Mouse (Mus musculus): ENCODE measurements around the gene Slfn1. TPM values are rescaled to one million over a fixed set of nuclear protein-coding genes. Genes with fewer than 3 reads are reported as not detected.

Gene Slfn1
- total RNA-seq (2014; rRNA removed) (not detected in 2 replicates), polyA plus RNA-seq (2015; fragmentation: Nextera tagmentation; extraction: Ambion mirVana) (0.08 and 0.09 TPM in 2 replicates)

DNA sequence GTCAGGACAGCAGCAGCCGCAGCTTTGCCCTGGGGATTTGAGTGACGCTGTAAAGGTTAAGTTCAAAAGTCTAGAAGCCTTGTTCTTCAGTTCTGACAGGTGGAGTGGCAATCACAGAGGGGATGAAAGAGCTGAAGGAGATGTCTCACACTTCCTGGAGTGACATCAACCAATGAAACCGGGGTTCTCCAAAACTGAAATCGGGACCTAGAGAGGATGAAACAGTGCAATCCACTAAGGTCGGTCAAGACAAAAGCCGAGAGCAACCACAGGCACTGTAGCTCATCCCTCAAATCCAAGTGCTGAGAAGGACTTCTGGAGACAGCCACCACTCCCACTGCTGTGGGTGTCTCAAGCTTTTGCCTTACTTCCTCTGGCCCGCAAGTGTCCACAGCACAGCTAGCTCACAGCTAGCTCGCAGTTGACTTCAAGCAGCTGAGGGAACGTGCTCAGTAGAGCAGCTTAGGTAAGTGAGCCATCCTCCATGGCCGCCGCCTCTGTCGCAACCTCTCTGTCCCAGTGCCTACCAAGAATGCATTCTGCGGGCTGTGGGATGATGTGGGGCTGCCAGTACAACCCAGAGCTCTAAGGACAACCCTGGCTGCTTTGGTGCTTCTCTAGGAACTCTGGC is at the start of gene Slfn1:
Gene Slfn1, plus strand, starts transcription at position 253 of the 631 bp plus-strand sequence.
- H3K9me3 ChIP-seq (ENCODE audit: low read length): no peaks in the 10 kb centered on the region
- H3K27me3 ChIP-seq (ENCODE audit: insufficient read depth, low read length): no peaks in the 10 kb centered on the region
- no peak within 1 kb of the TSS for H3K4me3 ChIP-seq (ENCODE audit: low read length)
- no peak for TF ChIP-seq CTCF (IDR thresholded peaks at IDR 0.05; ENCODE audit: low read depth)
- WGBS: 86% methylated on average over 13 of the region's 13 CpGs
- no peaks in the 10 kb centered on the region for H3K36me3 ChIP-seq (ENCODE audit: insufficient read depth, low read length)
- no peak within 1 kb of the TSS for H3K4me2 ChIP-seq (ENCODE audit: low read depth, low read length)
- no peak for ATAC-seq
- no peak for DNase-seq (ENCODE audit: low spot score)
- H3K27ac ChIP-seq: no peak within 1 kb of the TSS
- no peaks in the 10 kb centered on the region for H3K4me1 ChIP-seq (ENCODE audit: insufficient read depth, low read length)
- no peak within 1 kb of the TSS for H3K9ac ChIP-seq (replicated peaks; ENCODE audit: low read length)

DNA sequence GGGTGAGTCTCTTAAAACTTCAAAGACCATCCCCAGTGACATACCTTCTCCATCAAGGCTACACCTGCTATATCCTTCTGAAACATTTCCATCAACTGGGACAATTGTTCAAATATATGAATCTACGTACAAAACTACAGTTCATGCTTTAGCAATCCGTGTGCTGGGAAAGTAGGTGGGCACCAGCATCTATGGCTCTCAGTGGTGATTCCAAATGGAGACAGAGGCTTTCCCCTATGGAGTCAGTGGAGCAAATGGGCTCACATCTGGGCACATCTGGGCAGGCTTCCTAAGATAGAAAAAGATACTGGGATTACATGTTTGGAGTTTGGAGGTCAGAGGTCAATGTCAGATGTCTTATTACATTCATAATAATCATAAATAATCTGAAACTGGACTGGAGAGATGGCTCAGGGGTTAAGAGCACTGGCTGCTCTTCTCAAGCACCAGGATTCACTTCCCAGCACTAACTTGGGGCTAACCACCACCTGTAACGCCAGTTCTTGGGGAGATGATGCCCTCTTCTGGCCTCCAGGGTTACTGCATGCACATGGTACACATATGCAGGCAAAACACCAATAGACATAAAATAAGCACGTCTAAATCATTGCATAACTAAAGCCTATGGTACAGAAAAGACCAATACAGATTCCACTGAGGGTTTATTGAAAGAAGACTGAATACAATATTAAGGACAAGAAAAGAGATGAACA is 48.5 kb upstream of the Slfn1 start:
- Histone ChIP-seq H3K27ac (no peak overlapping the region), H3K4me1 (ENCODE audit: insufficient read depth, low read length) (no peaks in the 10 kb centered on the region), H3K9ac (replicated peaks; ENCODE audit: low read length) (no peak overlapping the region), H3K9me3 (ENCODE audit: low read length) (no peaks in the 10 kb centered on the region), H3K36me3 (ENCODE audit: insufficient read depth, low read length) (no peaks in the 10 kb centered on the region), H3K4me3 (ENCODE audit: low read length) (no peak overlapping the region), H3K4me2 (ENCODE audit: low read depth, low read length) (no peak overlapping the region), H3K27me3 (ENCODE audit: insufficient read depth, low read length) (no peaks in the 10 kb centered on the region)
- DNase-seq (ENCODE audit: low spot score) (no peak), ATAC-seq (no peak)
- 0 out of 2 replicates have a peak, but pooled peaks have one; percentile 12 for TF ChIP-seq CTCF (IDR thresholded peaks at IDR 0.05; ENCODE audit: low read depth)
- 79% methylated on average over 4 of the region's 4 CpGs for WGBS

DNA sequence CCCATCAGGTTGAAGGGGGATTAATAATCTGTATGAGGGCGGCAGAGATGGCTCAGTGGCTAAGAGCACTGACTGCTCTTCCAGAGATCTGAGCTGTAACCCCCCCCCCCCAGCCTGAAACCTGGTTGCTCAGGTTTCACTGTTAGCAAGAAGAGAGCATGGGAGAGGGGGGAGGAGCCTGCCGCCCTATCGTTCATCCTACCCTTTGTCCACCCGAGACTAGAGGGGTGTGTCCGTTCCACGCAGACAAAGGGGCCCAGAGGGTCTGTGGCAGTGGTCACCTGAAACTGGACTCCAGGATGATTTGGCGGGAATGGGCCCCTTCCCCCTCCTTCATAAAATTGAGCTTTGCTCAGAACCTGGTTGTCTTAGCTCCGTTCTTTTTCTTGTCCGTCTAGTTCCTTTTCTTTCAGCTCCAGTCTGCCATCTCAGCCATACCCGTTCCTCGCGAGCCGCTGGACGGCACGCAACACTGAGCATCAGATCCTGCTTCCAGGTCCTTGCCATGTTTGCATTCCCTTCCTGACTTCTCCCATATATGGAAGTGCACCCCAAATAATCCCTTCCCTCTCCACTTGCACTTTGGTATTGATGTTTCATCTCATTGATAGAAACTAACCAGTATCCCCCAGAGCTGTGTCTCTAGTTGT is 46.2 kb upstream of the Slfn1 start:
- no peaks in the 10 kb centered on the region for H3K27me3 ChIP-seq (ENCODE audit: insufficient read depth, low read length)
- whole genome bisulfite sequencing: 83% methylated on average over 15 of the region's 15 CpGs
- H3K4me3 ChIP-seq (ENCODE audit: low read length): no peak overlapping the region
- no peaks in the 10 kb centered on the region for H3K4me1 ChIP-seq (ENCODE audit: insufficient read depth, low read length)
- no peak overlapping the region for H3K4me2 ChIP-seq (ENCODE audit: low read depth, low read length)
- DNase-seq (ENCODE audit: low spot score): no peak
- no peaks in the 10 kb centered on the region for H3K9me3 ChIP-seq (ENCODE audit: low read length)
- H3K9ac ChIP-seq (replicated peaks; ENCODE audit: low read length): no peak overlapping the region
- ATAC-seq: no peak
- no peaks in the 10 kb centered on the region for H3K36me3 ChIP-seq (ENCODE audit: insufficient read depth, low read length)
- no peak overlapping the region for H3K27ac ChIP-seq
- TF ChIP-seq CTCF (IDR thresholded peaks at IDR 0.05; ENCODE audit: low read depth): no peak

DNA sequence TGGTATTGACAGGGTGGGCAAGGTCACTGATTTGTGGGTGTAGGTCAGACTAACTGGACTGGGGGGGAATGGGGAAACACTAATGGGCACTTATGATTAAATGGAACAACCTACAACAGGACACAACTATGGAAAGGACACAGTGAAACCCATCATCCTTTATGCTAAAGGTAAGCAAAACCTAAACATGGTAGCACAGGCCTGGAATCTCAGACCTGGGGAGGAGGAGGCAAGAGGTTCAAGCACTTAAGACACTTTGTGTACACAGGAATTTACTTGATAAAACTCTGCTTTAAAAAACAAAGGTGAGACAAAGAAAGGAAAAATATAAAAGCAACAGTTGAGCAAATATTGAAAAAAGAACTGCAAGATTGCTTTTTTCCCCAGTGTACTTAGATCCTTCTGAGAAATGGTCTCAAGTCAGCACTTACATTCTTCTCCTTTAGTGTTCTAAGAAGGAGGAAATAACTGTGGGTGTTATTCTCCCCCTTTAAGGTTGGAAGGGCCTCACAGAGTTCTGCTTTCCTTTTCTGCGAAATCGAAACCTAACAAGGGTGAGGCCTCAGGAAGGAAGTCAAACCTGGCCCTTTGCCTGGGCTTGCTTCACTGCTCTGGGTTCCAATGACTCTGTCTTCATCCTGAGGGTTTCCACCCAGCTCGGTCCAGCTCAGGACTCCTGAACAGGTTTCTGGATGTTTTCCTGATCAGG is 38.8 kb upstream of the Slfn1 start:
- no peak overlapping the region for H3K4me2 ChIP-seq (ENCODE audit: low read depth, low read length)
- no peaks in the 10 kb centered on the region for H3K36me3 ChIP-seq (ENCODE audit: insufficient read depth, low read length)
- no peak for TF ChIP-seq CTCF (IDR thresholded peaks at IDR 0.05; ENCODE audit: low read depth)
- no peaks in the 10 kb centered on the region for H3K4me1 ChIP-seq (ENCODE audit: insufficient read depth, low read length)
- no peaks in the 10 kb centered on the region for H3K9me3 ChIP-seq (ENCODE audit: low read length)
- DNase-seq (ENCODE audit: low spot score): peak; percentile 20
- no peak for ATAC-seq
- H3K4me3 ChIP-seq (ENCODE audit: low read length): no peak overlapping the region
- no peak overlapping the region for H3K9ac ChIP-seq (replicated peaks; ENCODE audit: low read length)
- H3K27me3 ChIP-seq (ENCODE audit: insufficient read depth, low read length): no peaks in the 10 kb centered on the region
- 76% methylated on average over 3 of the region's 3 CpGs for WGBS
- peak overlapping the region; percentile 41; the same call in 1 of the 2 replicates for H3K27ac ChIP-seq

DNA sequence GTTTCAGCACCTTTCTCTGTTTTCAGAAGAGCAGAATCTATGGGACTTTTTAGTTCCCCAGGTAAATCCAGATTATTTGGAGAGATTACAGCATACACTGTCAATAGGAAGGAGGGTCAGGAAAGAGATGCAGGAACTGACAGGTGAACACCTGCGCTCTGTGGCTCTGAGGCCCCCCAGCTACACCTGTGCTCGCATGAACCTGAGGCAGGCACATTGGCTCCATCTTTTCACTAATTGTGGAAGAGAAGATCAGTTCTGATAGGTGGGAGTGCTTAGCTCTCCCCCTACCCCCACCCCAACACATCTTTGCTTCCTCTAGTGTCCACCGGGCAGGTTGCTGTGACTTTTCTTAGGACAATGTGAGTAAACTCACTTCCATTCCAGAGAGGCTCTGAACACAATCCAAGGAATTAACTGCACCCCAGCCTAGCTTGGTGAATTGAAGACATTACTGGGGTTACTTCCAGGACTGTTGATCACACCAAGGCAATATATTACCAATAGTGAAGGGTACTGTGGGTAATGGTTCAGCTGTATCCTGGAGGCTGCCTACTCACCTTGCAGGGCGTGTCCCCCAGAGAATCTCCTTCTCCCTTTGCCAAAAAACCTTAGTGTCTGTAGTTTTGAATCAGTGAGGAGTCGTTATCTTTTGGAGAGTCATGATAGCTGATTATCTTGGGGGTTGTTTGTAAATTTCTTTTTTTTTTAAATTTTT is 38.1 kb upstream of the Slfn1 start:
- Histone ChIP-seq H3K9me3 (ENCODE audit: low read length) (no peaks in the 10 kb centered on the region), H3K4me2 (ENCODE audit: low read depth, low read length) (no peak overlapping the region), H3K36me3 (ENCODE audit: insufficient read depth, low read length) (no peaks in the 10 kb centered on the region), H3K9ac (replicated peaks; ENCODE audit: low read length) (no peak overlapping the region), H3K4me1 (ENCODE audit: insufficient read depth, low read length) (no peaks in the 10 kb centered on the region), H3K27ac (no peak overlapping the region), H3K4me3 (ENCODE audit: low read length) (no peak overlapping the region), H3K27me3 (ENCODE audit: insufficient read depth, low read length) (no peaks in the 10 kb centered on the region)
- DNase-seq (ENCODE audit: low spot score) (no peak), ATAC-seq (no peak)
- 89% methylated on average over 5 of the region's 5 CpGs for WGBS
- no peak for TF ChIP-seq CTCF (IDR thresholded peaks at IDR 0.05; ENCODE audit: low read depth)
